ENCODE assay signal across 8 mouse cellular contexts in the genomic region with DNA sequence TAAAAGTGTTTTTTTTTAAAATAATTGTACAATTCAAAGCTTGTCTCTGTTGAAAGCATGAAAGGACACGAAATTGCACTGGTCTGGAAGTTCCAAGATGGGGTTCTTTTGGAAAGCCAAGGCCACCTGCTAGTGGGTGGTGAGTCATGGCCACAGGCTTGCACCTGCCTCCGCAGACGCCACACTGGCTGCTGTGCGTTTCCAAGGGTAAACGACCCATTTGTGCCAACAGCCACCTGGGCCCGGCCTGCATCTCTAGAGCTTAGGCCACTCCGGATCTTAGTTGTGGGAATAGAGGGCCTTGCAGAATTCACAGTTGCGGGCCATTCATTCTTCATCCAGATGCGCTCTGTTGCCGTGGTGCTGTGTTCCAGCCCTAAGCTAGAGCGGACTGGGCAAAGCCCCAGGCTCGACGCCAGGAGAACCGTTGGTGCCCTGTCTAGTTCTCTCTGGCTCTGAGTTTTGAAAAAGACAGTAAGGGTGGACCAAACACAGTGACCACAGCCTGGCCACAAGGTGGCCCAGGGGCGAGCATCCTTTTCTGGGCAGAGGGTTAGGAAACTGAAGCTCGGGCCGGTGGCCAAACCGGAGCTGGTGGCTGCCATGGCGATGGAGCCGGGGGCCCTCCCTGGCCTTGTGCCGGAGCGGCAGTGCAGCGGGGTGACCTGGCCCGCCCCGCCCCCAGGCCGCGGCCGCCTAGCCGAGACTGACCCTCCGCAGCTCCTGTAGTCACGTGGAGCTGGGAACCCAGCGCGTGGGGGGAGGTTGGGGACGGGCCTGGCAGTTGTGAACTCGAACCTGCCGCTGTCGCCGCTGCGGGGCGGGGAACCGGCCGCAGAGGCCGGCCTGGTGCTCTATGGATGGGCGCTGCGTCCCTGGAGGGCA. TPM values are rescaled to one million over a fixed set of nuclear protein-coding genes. Genes with fewer than 3 reads are reported as not detected.
DNase-seq lines count a peak whose midpoint lies in the region; ATAC-seq lines count a peak whose summit lies in the region.

A gene (plus strand): TSS at position 726 of the 885 bp plus-strand sequence.
A gene (plus strand): TSS at position 784 of the 885 bp plus-strand sequence.

- peaks cover 16% of the 10 kb centered on the region; the same call in 1 of the 2 replicates for H3K79me2 ChIP-seq in macrophage (ENCODE audit: inconsistent target)

- DNase-seq in ZHBTc4 (ENCODE audit: low read depth, low spot score), result peak; percentile 87
- DNase-seq in gastrocnemius, postnatal 10 days, result peak; percentile 96
- peak; percentile 73 for DNase-seq in induced T-regulatory cell, adult 2 months (ENCODE audit: low read depth)
- DNase-seq in left cerebral cortex, adult 8-10 months (ENCODE audit: low spot score in 2 of 2), result peak; percentile 91 to 92
- DNase-seq in retina, postnatal 1 day, result peak; percentile 97
- peak; percentile 81 for DNase-seq in thymus, postnatal 4 days

- H3K4me3 ChIP-seq in macrophage (ENCODE audit: inconsistent target), result peak within 1 kb of the TSS; percentile 83

- H3K36me3 ChIP-seq in macrophage (ENCODE audit: inconsistent target), result peaks cover 9% of the 10 kb centered on the region; the same call in 1 of the 2 replicates

- peak within 1 kb of the TSS; percentile 43; the same call in 1 of the 2 replicates for H3K27ac ChIP-seq in macrophage

- 7% methylated on average over 43 of the region's 45 CpGs for WGBS in macrophage (ENCODE audit: missing documents)

- ATAC-seq in common myeloid progenitor, adult 5-6 weeks (replicated peaks; ENCODE audit: low read depth, poor library complexity, severe bottlenecking), result peak; percentile 77

RNA-seq across cellular contexts. Expression of the first gene that starts in this region (rescaled TPM):
- total RNA-seq in common myeloid progenitor, adult 5-6 weeks (2017), result 19.7 and 23.1 TPM in 2 replicates
- total RNA-seq in gastrocnemius, postnatal 10 days (2021), result 10 to 100 TPM; 18.5 to 25.2 TPM
- 10 to 100 TPM; 62.2 to 67.3 (median 64.6) TPM for total RNA-seq in left cerebral cortex, adult 8-10 months (2022)
- 10 to 100 TPM in 24 of 26 experiments, 1 to 10 TPM in 2; 9.0 to 38.9 (median 17.3) TPM for total RNA-seq in macrophage (2018; cell fraction: chromatin; rRNA removed)
- total RNA-seq in macrophage (2018; cell fraction: cytosol; rRNA removed), result 10 to 100 TPM in 7 of 26 experiments, 1 to 10 TPM in 19; 3.8 to 12.6 (median 7.6) TPM
- total RNA-seq in macrophage (2018; cell fraction: nucleus; rRNA removed), result 10 to 100 TPM in 23 of 26 experiments, 1 to 10 TPM in 3; 7.5 to 38.8 (median 15.2) TPM
- 5.1 to 7.5 TPM (median 7.1 TPM) in 3 replicates for polyA plus RNA-seq in macrophage (2018)

RNA-seq across cellular contexts. Expression of the second gene that starts in this region (rescaled TPM):
- total RNA-seq in common myeloid progenitor, adult 5-6 weeks (2017), result not detected in 2 replicates
- 1 to 10 TPM in 1 of 2 experiments, not detected in 1; 5.4 TPM for total RNA-seq in gastrocnemius, postnatal 10 days (2021)
- 1 to 10 TPM in 1 of 4 experiments, not detected in 3; 1.6 TPM for total RNA-seq in left cerebral cortex, adult 8-10 months (2022)
- not detected for total RNA-seq in macrophage (2018; cell fraction: chromatin; rRNA removed)
- not detected for total RNA-seq in macrophage (2018; cell fraction: cytosol; rRNA removed)
- total RNA-seq in macrophage (2018; cell fraction: nucleus; rRNA removed), result not detected
- polyA plus RNA-seq in macrophage (2018), result not detected in 3 replicates

Comparison
In these comparisons a context has a peak if more than half of its experiments do, and no peak if none do; other contexts are left out.
1. Peak in every context shown above with its lines: DNase-seq, ATAC-seq, H3K4me3 ChIP-seq and H3K27ac ChIP-seq.